Mouse (Mus musculus) lung, postnatal 0 days (tissue): ENCODE results near the gene Slc50a1. TPM values are rescaled to one million over a fixed set of nuclear protein-coding genes. Genes with fewer than 3 reads are reported as not detected.

ENCODE experiments used
- ATAC-seq: fragments of 200-750 bp; cut with Nextera tagmentation; 2 replicates; pipeline ENCODE4 v1.8.0; 2017; ENCODE audit warnings: moderate library complexity
- DNase-seq: peaks from one replicate; pipeline ENCODE4 v3.0.0-alpha.2; 2016; ENCODE audit warnings: low spot score
- H3K27ac ChIP-seq: fragments of 300-500 bp; sonication (generic); 2 replicates; pipeline ENCODE4 v1.5.1; 2014; ENCODE audit warnings: antibody characterized with exemption, mild to moderate bottlenecking, low read length, mixed read lengths
- H3K27me3 ChIP-seq: fragments of 300-500 bp; sonication (generic); replicated peaks from 2 replicates; pipeline ENCODE4 v1.6.1; 2014; ENCODE audit warnings: low read length, mixed read lengths; ENCODE audit not compliant: insufficient read depth
- H3K36me3 ChIP-seq: fragments of 300-500 bp; sonication (generic); 2 replicates; pipeline ENCODE4 v1.6.1; 2014; ENCODE audit warnings: low read length, mixed read lengths; ENCODE audit not compliant: insufficient read depth
- H3K4me1 ChIP-seq: fragments of 300-500 bp; sonication (generic); 2 replicates; pipeline ENCODE4 v1.6.1; 2014; ENCODE audit warnings: antibody characterized with exemption, low read depth, low read length, mixed read lengths; ENCODE audit not compliant: insufficient read depth
- H3K4me2 ChIP-seq: fragments of 300-500 bp; sonication (generic); replicated peaks from 2 replicates; pipeline ENCODE4 v1.6.1; 2014; ENCODE audit warnings: low read depth, mild to moderate bottlenecking, low read length, moderate library complexity, mixed read lengths
- H3K4me3 ChIP-seq: fragments of 300-500 bp; sonication (generic); 2 replicates; pipeline ENCODE4 v1.5.1; 2014; ENCODE audit warnings: low read depth, low read length
- H3K9ac ChIP-seq: fragments of 300-500 bp; sonication (generic); replicated peaks from 2 replicates; pipeline ENCODE4 v1.6.1; 2014; ENCODE audit warnings: low read depth, mild to moderate bottlenecking
- H3K9me3 ChIP-seq: fragments of 300-500 bp; sonication (generic); 2 replicates; pipeline ENCODE4 v1.6.1; 2016; ENCODE audit warnings: low read length, mixed read lengths
- CTCF ChIP-seq: IDR thresholded peaks from 2 replicates; pipeline ENCODE4 v1.5.1; 2016; ENCODE audit warnings: antibody characterized with exemption, mild to moderate bottlenecking
- EP300 ChIP-seq: IDR thresholded peaks from 2 replicates; pipeline ENCODE4 v1.6.1; 2016; ENCODE audit warnings: antibody characterized with exemption, mild to moderate bottlenecking, control low read depth
- WGBS: fragments of 180-500 bp; shearing (Covaris S2); extraction: QIAGEN DNeasy Blood & Tissue Kit; methylation state at CpG from one replicate; pipeline ENCODE4 v1.1.7; 2014; 5-methylcytosine and 5-hydroxymethylcytosine counted together
- polyA plus RNA-seq: library from polyadenylated mRNA; unstranded; fragments of >200 nt; fragmentation: Nextera tagmentation; extraction: Ambion mirVana; gene quantifications from 2 replicates; pipeline ENCODE4 v1.2.1, GENCODE M21; 2015

Slc50a1 gene
- polyA plus RNA-seq, 1 experiment from 2014 or later, result 95.7 TPM

DNA sequence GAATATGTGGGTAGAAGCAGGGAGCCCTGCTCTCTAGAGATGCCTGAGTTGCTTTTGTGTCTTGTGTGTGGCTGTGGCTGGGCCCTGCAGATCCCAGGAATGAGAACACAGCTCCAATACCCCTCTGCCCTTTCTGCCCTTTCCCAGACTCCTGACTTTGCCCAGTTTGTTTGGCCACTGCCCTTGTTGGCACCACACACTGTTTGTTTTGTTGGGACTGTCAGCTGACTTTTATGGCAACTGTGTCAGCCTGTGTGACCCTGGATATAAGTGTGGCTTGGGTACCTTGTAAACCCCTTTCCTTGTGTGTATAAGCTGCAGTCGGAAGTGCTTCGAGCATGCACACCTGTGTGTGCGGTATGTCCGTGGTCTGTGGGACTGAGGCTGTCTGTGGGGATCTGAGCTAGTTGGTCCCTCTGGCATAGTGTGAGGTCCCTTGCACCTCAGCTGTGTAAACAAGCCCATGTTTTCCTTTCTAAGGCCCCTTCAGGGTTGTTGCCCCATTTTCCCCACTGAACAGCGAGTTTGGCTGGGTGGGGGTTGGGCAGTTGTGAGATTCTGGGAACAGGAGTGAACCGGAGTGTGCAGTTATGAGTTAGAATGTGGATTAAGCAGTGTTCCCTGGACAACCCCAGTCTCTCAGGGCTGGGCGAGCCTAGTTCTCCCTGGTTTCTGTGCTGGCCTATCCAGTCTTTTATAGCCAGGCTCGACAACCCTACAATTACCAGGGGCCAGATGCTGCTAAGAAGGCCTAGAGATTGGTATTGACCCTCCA lies 35.4 kb upstream of the Slc50a1 start:
- H3K27ac ChIP-seq, result peak overlapping the region; percentile 27; the same call in 1 of the 2 replicates
- H3K4me2 ChIP-seq, result no peak overlapping the region
- H3K4me3 ChIP-seq, result no peak overlapping the region
- 48% methylated on average over 8 of the region's 8 CpGs for WGBS
- ATAC-seq (peak; percentile 29), DNase-seq (no peak)
- TF ChIP-seq EP300 (no peak), CTCF (no peak)
- no peak overlapping the region for H3K9ac ChIP-seq
- no peaks in the 10 kb centered on the region for H3K27me3 ChIP-seq
- peaks cover 2% of the 10 kb centered on the region; the same call in 1 of the 2 replicates for H3K4me1 ChIP-seq
- H3K36me3 ChIP-seq, result no peaks in the 10 kb centered on the region
- no peaks in the 10 kb centered on the region for H3K9me3 ChIP-seq

DNA sequence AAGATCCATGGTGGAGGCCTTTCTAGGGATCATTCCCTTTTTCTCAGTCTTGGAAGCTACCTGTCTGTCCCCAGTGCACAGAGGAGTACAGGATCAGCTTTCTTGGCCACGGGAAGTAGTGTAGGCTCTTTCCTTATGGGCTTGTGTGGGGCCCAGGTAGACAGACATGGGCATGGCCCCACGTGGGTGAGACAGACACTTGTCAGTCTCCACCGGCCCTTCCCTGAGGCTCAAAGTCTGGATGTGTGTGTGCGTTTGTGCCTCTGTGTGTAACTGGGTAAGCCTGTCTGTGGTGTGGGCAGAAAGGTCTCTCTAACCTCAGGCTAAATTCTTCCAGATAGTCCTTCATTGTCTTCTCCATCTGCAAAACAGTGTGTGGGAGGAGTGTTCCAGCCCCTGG lies 34.7 kb upstream of the Slc50a1 start:
- TF ChIP-seq CTCF (no peak), EP300 (no peak)
- no peaks in the 10 kb centered on the region for H3K36me3 ChIP-seq
- H3K4me2 ChIP-seq, result no peak overlapping the region
- DNase-seq (no peak), ATAC-seq (no peak)
- H3K27me3 ChIP-seq, result no peaks in the 10 kb centered on the region
- H3K4me1 ChIP-seq, result peaks cover 2% of the 10 kb centered on the region; the same call in 1 of the 2 replicates
- H3K9me3 ChIP-seq, result no peaks in the 10 kb centered on the region
- H3K9ac ChIP-seq, result no peak overlapping the region
- H3K4me3 ChIP-seq, result no peak overlapping the region
- peak overlapping the region; percentile 27; the same call in 1 of the 2 replicates for H3K27ac ChIP-seq
- 54% methylated on average over 4 of the region's 4 CpGs for WGBS

DNA sequence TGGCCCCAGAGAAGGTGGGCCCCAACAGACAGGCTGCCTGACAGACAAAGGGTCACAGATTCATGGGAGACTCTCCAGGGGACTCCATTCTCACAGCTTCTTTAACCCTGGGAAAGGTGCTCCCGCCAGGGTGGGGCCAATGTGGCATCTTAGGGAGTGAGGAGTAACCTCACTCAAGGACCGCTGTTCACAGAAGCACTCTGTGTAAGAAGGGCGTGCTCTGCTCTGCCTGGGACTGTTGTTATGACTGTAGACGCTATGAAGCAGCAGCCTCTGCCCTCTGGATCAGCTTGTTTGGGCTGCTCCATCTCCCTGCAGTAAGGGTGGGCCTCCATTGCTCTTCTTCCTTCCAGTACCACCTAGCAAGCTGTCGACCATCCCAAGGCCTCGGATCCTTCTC lies 34.1 kb upstream of the Slc50a1 start:
- H3K4me2 ChIP-seq, result no peak overlapping the region
- peaks cover 2% of the 10 kb centered on the region; the same call in 1 of the 2 replicates for H3K4me1 ChIP-seq
- TF ChIP-seq CTCF (no peak), EP300 (no peak)
- DNase-seq (peak; percentile 62), ATAC-seq (peak; percentile 74)
- 46% methylated on average over 6 of the region's 6 CpGs for WGBS
- H3K36me3 ChIP-seq, result no peaks in the 10 kb centered on the region
- no peak overlapping the region for H3K9ac ChIP-seq
- no peak overlapping the region for H3K4me3 ChIP-seq
- peak overlapping the region; percentile 27; the same call in 1 of the 2 replicates for H3K27ac ChIP-seq
- H3K27me3 ChIP-seq, result no peaks in the 10 kb centered on the region
- H3K9me3 ChIP-seq, result no peaks in the 10 kb centered on the region

DNA sequence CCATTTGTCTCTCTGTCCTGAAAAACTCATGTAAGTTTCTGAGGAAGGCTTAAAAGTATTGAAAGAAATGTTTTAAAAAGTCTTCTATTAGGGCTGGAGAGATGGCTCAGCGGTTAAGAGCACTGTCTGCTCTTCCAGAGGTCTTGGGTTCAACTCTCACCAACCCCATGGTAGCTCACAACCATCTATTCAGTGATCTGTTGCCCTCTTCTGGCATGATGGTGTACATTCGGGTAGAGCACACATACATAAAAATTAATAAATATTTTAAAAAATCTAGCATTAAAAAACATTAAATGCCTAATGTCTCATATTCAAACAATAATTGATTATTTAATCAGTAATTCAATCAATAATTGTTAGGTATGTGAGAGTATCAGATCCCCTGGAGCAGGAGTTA lies 30.1 kb upstream of the Slc50a1 start:
- no peak overlapping the region for H3K4me2 ChIP-seq
- H3K36me3 ChIP-seq, result no peaks in the 10 kb centered on the region
- no peaks in the 10 kb centered on the region for H3K9me3 ChIP-seq
- WGBS, result 74% methylated on average over 2 of the region's 2 CpGs
- no peak overlapping the region for H3K9ac ChIP-seq
- H3K4me3 ChIP-seq, result no peak overlapping the region
- no peak for DNase-seq
- no peak for ATAC-seq
- TF ChIP-seq EP300 (no peak), CTCF (peak; percentile 42)
- H3K27me3 ChIP-seq, result no peaks in the 10 kb centered on the region
- no peaks in the 10 kb centered on the region for H3K4me1 ChIP-seq
- no peak overlapping the region for H3K27ac ChIP-seq

DNA sequence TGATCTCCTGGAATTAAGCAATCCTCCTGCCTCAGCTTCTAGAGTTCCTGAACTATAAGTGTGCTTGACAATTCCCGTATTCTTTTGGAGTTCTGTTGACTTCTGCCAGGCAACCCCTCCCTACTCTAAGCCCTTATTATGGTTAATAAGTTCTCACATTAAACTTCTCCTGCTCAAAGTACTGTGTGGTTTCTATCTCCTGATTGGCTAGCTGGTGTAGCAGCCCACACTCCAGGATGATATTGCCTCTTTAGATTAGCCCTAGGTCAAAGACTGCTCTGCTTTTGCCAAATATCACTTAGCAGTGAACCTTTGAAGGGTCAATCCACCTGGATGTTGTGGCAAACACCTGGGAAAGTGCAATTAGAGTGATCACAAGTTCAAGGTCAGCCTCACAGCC lies 29.7 kb upstream of the Slc50a1 start:
- H3K9ac ChIP-seq, result no peak overlapping the region
- ATAC-seq (peak; percentile 69), DNase-seq (peak; percentile 72)
- no peak overlapping the region for H3K4me3 ChIP-seq
- H3K27ac ChIP-seq, result no peak overlapping the region
- TF ChIP-seq CTCF, result no peak
- peak; percentile 45; the same call in 1 of the 2 replicates for TF ChIP-seq EP300
- H3K27me3 ChIP-seq, result no peaks in the 10 kb centered on the region
- H3K4me1 ChIP-seq, result no peaks in the 10 kb centered on the region
- 23% methylated on average over 1 of the region's 1 CpGs for WGBS
- H3K36me3 ChIP-seq, result no peaks in the 10 kb centered on the region
- H3K4me2 ChIP-seq, result peak overlapping the region; percentile 27
- no peaks in the 10 kb centered on the region for H3K9me3 ChIP-seq

DNA sequence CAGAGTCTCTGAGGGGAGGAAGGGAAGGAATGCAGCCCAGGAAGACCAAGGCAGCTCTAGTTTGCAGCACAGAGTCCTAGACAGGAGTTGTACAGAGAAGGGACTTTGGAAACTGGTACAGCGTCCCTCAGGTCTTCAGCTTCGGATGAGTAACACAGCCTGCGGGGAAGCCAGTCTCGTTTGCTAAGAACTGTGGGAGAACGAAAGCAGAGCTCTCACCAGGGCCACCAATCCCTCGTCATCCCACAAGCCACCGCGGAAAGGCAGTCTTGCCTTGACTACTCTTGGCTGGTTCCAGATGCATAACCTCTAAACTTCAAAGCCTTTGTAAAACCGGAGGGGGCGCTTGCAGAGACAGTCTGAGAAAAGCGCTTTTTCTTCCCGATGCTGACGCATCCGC lies 29.1 kb upstream of the Slc50a1 start:
- Histone ChIP-seq H3K36me3 (no peaks in the 10 kb centered on the region), H3K27ac (no peak overlapping the region), H3K27me3 (no peaks in the 10 kb centered on the region), H3K4me2 (peak overlapping the region; percentile 27), H3K4me3 (peak overlapping the region; percentile 3; the same call in 1 of the 2 replicates), H3K9ac (no peak overlapping the region; the same call in 1 of the 2 replicates), H3K9me3 (no peaks in the 10 kb centered on the region), H3K4me1 (no peaks in the 10 kb centered on the region)
- peak; percentile 39 for DNase-seq
- ATAC-seq, result peak; percentile 44
- WGBS, result 3% methylated on average over 14 of the region's 14 CpGs
- TF ChIP-seq CTCF (peak; percentile 19; the same call in 1 of the 2 replicates), EP300 (no peak)
